Mouse (Mus musculus) kidney, postnatal 36 days (tissue): Measurements from ENCODE around the gene Slc9a8.

ENCODE experiments used
- DNase-seq, 2 experiments: peaks; one replicate each; pipeline ENCODE4 v3.0.0; 2021 to 2022; ENCODE audit warnings: mixed read lengths in 2 of 2

Slc9a8 gene

GRCm38 (mm10) chr2:167485501-167486377 lies 64.2 kb downstream of the Slc9a8 start:
- peak; percentile 84 for DNase-seq

- DNase-seq: no peak
Observed at GRCm38 (mm10) chr2:167486573-167486972, 65.1 kb downstream of the Slc9a8 start.

- DNase-seq: no peak
Observed at GRCm38 (mm10) chr2:167487551-167487950, 66.0 kb downstream of the Slc9a8 start.

- DNase-seq: no peak
Observed at GRCm38 (mm10) chr2:167487994-167488393, 66.5 kb downstream of the Slc9a8 start.

GRCm38 (mm10) chr2:167490813-167491525 lies 69.5 kb downstream of the Slc9a8 start:
- DNase-seq: no peak

GRCm38 (mm10) chr2:167491757-167492708 lies 70.5 kb downstream of the Slc9a8 start, which contains the start of gene Rnf114:
Rnf114 (plus strand) TSS chr2:167492645.
- DNase-seq: peak in 1 of 2 experiments; percentile 67

- peak; percentile 94 to 96 for DNase-seq
Observed at GRCm38 (mm10) chr2:167492713-167493636, 71.5 kb downstream of the Slc9a8 start, which contains the start of gene Spata2. Spata2 (minus strand) TSS chr2:167492887.

GRCm38 (mm10) chr2:167496437-167496836 lies 74.9 kb downstream of the Slc9a8 start:
- DNase-seq: no peak

GRCm38 (mm10) chr2:167497272-167497671 lies 75.8 kb downstream of the Slc9a8 start:
- peak; percentile 62 to 83 for DNase-seq

GRCm38 (mm10) chr2:167502554-167503252 lies 81.2 kb downstream of the Slc9a8 start:
- no peak for DNase-seq

GRCm38 (mm10) chr2:167503253-167503895 lies 81.9 kb downstream of the Slc9a8 start:
- DNase-seq: peak; percentile 88 to 97

GRCm38 (mm10) chr2:167503896-167504349 lies 82.4 kb downstream of the Slc9a8 start:
- peak; percentile 89 to 92 for DNase-seq

- DNase-seq: no peak
Observed at GRCm38 (mm10) chr2:167505127-167505526, 83.6 kb downstream of the Slc9a8 start.

- no peak for DNase-seq
Observed at GRCm38 (mm10) chr2:167506546-167507260, 85.2 kb downstream of the Slc9a8 start.

GRCm38 (mm10) chr2:167507719-167508385 lies 86.3 kb downstream of the Slc9a8 start:
- no peak for DNase-seq

- no peak for DNase-seq
Observed at GRCm38 (mm10) chr2:167508569-167508968, 87.1 kb downstream of the Slc9a8 start.

- DNase-seq: no peak
Observed at GRCm38 (mm10) chr2:167510485-167510884, 89.0 kb downstream of the Slc9a8 start.

GRCm38 (mm10) chr2:167512365-167512764 lies 90.9 kb downstream of the Slc9a8 start:
- no peak for DNase-seq

GRCm38 (mm10) chr2:167512970-167513369 lies 91.5 kb downstream of the Slc9a8 start:
- no peak for DNase-seq
